Mouse (Mus musculus) small intestine, adult 2 months (tissue): ENCODE data around the gene Nup210l.

Experiments used
- CTCF ChIP-seq: fragments of 200-500 bp; IDR thresholded peaks from 2 replicates; pipeline ENCODE4 v1.5.1; 2012; ENCODE audit warnings: low read depth, mild to moderate bottlenecking, control low read depth, inconsistent platforms, low read length, moderate library complexity, mixed read lengths; ENCODE audit not compliant: insufficient replicate concordance, insufficient read length; ENCODE audit errors: extremely low read depth
- POLR2A ChIP-seq: fragments of 200-500 bp; IDR thresholded peaks from 2 replicates; pipeline ENCODE4 v1.6.1; 2012; ENCODE audit warnings: low read depth, mild to moderate bottlenecking, control low read depth, inconsistent platforms, low read length, moderate library complexity

GRCm38 (mm10) chr3:90204582-90204981 lies 100.7 kb downstream of the Nup210l start:
- no peak for TF ChIP-seq CTCF
- no peak for TF ChIP-seq POLR2A
